Mouse (Mus musculus) brain, embryonic 14.5 days (tissue): ENCODE measurements around the gene Efcab11. TPM values are rescaled to one million over a fixed set of nuclear protein-coding genes. Genes with fewer than 3 reads are reported as not detected.

Experiments
- DNase-seq: peaks from one replicate; pipeline ENCODE4 v3.0.0-alpha.2; 2011; ENCODE audit warnings: low read depth
- CTCF ChIP-seq: fragments of 200-500 bp; IDR thresholded peaks from 2 replicates; pipeline ENCODE4 v1.5.1; 2012; ENCODE audit warnings: inconsistent platforms, mild to moderate bottlenecking, moderate library complexity, borderline replicate concordance; ENCODE audit not compliant: insufficient read depth, insufficient read length; ENCODE audit errors: extremely low read depth
- POLR2A ChIP-seq: fragments of 200-500 bp; IDR thresholded peaks from 2 replicates; pipeline ENCODE4 v1.6.1; 2012; ENCODE audit warnings: mild to moderate bottlenecking, inconsistent platforms, borderline replicate concordance; ENCODE audit not compliant: poor library complexity, insufficient read depth, insufficient read length, severe bottlenecking; ENCODE audit errors: extremely low read depth
- polyA plus RNA-seq: library from polyadenylated mRNA; depleted of rRNA; stranded (reverse); fragments of >200 nt; gene quantifications from 2 replicates; pipeline ENCODE4 v1.2.3, GENCODE M21; 2012

Gene Efcab11
- polyA plus RNA-seq, 1 experiment = 3.8 TPM

GRCm38 (mm10) chr12:99738256-99738655 is 146.0 kb downstream of the Efcab11 start:
- no peak for TF ChIP-seq CTCF
- no peak for TF ChIP-seq POLR2A
- DNase-seq = no peak

GRCm38 (mm10) chr12:99736971-99737370 is 147.3 kb downstream of the Efcab11 start:
- TF ChIP-seq POLR2A = no peak
- TF ChIP-seq CTCF = no peak
- peak; percentile 42 for DNase-seq

- no peak for TF ChIP-seq POLR2A
- TF ChIP-seq CTCF = no peak
- peak; percentile 68 for DNase-seq
Measured at GRCm38 (mm10) chr12:99735172-99735571, 149.1 kb downstream of the Efcab11 start.

GRCm38 (mm10) chr12:99724206-99724605 is 160.0 kb downstream of the Efcab11 start:
- TF ChIP-seq CTCF (no peak), POLR2A (no peak)
- no peak for DNase-seq

GRCm38 (mm10) chr12:99723791-99724190 is 160.4 kb downstream of the Efcab11 start:
- DNase-seq = no peak
- TF ChIP-seq POLR2A (no peak), CTCF (no peak)

DNA sequence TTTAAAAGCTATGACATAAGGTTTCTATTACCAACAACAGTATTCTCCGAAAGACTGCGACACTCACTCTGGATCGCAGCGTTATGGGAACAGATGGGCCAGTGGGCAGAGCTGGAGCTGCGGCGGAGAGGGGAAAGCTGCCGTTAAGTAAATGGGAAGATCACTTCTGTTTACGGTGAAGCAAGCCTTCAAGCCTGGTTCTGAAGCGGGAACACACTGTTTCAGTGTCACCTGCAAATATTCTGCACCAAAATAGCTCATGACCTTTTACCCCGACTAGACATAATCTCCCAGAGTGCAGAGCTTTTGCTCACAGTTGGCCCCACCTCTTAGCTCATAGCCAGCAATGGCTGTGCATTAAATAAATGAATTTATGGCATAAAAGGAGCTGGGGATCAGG is 162.9 kb downstream of the Efcab11 start:
- DNase-seq = no peak

GRCm38 (mm10) chr12:99719777-99720176 is 164.5 kb downstream of the Efcab11 start:
- DNase-seq = no peak
- TF ChIP-seq POLR2A (no peak), CTCF (no peak)

More for the DNA sequence above, 162.9 kb downstream of the Efcab11 start:
- TF ChIP-seq CTCF (no peak), POLR2A (no peak)

GRCm38 (mm10) chr12:99718161-99718560 is 166.1 kb downstream of the Efcab11 start:
- TF ChIP-seq POLR2A = no peak
- TF ChIP-seq CTCF = no peak
- no peak for DNase-seq

DNA sequence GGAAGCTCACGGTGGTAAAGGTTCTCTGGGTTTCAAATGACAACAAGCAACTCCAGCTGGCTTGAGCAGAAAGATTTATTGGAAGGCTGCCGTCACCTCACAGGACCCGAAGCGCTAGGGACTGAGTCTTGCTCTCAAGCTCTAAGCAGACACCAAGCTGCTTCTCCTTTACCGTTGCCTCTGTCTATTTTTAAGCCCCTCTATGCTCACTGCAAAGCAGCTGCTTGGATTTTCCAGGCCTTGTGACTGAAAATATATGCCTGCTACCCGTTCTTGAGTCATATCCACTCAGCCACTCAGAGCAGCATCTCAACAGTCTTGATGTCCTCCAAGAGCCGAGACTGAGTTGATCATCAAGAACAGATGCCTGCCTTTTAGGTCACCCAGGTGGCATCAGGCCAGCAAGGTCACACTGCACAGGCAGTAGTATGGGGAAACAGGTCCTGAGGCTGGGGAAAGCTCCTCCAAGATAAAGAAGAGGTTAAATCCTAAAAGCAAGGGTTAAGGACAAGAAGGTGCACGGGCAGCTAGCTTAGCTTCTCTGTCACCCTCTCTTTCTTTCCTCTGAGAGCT is 168.1 kb downstream of the Efcab11 start:
- no peak for DNase-seq
- no peak for TF ChIP-seq CTCF

DNA sequence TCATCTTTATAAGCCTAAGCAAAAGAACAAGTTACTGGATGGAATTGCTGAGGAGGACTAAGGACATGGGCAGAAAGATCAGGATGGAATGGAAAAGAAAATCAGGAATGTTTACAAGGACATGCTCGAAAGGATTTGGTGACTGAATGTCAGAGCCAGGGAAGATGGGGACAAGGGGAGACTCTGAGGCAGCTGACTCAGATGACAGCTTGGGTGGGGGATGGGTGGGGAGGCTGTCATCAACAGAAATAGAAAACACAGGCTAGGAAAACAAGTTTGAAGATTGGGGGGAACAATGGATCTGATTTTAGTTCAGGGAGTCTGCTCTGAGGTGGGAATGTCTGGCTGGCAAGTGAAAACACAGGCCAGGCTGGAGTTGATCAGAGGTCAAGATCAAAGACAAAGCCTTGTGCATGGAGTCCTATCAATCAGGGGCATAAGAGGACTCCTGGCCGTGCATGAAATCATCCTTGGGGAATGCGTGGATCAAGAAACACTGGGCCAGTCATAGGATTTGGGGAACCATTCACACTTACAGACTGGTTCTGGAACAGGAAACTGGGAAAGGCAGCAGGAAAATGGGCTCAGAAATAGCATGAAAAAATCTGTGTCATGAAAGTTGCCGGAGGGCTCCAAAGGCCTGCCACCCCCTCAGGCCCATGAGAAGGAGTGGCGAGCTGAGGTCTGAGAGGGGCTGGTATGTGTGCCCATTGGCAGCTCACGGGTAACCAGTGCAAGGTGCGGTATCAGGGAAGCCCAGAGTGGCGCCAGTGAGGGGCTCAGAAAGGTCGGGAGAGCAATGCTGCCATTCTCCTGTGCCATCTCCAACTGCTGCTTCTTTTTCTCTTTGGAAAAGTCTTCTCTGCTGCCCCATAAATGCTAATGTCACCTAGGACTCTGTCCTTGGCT is 168.9 kb downstream of the Efcab11 start:
- TF ChIP-seq CTCF (no peak), POLR2A (no peak)
- DNase-seq = peak; percentile 63

DNA sequence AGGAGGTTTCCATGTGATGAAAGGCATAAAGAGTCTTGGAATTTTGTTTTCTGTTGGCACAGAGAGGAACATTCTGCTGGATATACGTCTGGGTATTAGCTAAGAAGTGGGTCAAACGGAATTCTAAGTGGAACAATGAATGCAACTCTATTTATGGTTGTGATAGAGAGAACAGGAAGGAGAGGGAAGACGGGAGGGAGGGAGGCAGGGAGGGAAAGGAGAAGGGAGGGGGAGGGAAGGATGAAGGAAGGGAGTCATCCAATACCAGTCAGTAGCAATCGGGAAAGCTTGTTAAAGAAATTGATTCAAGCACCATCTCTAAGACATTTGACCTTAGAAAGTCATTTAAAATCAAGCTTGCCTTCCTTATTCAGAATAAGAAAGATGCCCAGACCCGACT is 172.0 kb downstream of the Efcab11 start:
- no peak for TF ChIP-seq CTCF
- no peak for TF ChIP-seq POLR2A
- DNase-seq = no peak

DNA sequence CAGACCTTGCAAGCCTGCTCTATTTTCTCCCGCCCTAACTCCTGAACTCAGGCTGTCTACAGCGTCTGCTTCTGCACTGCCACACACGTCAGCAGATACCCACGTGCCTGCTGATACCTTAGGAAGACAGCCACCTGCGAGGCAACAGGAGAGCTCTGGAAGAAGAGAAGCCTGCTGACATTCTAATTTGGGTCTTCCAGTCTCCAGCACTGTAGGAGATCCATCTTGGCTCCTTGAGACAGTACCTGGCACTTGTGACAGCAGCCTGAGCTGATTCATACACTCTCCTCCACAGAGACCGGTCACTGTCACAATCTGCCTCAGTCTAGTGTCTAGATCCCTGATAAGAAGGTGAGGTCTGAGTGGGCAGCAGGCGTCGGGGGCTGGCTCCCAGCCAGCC is 182.0 kb downstream of the Efcab11 start:
- DNase-seq = no peak
- no peak for TF ChIP-seq CTCF
- TF ChIP-seq POLR2A = no peak

- no peak for DNase-seq
- no peak for TF ChIP-seq POLR2A
- TF ChIP-seq CTCF = no peak
Measured at GRCm38 (mm10) chr12:99700380-99700779, 183.9 kb downstream of the Efcab11 start.
